Comparison of ENCODE assay signal across 23 mouse cellular contexts in genomic region chr17:85027247-85027646, GRCm38 (mm10). TPM values are rescaled to one million over a fixed set of nuclear protein-coding genes. Genes with fewer than 3 reads are reported as not detected.
DNase-seq lines count a peak whose midpoint lies in the region; ATAC-seq and TF ChIP-seq lines count a peak whose summit lies in the region.
"Had no signal": no experiment of that assay in that cellular context is flagged by ENCODE, and none has a peak within 500 bp of the region (broad histone marks: within the 10 kb centered on the region; RNA-seq: fewer than 3 reads in every experiment).

No protein-coding gene starts in this region.

- TF ChIP-seq CTCF in lung, postnatal 0 days (IDR thresholded peaks at IDR 0.05), result no peak

- no peaks in the 10 kb centered on the region for H3K36me3 ChIP-seq in lung, postnatal 0 days (ENCODE audit: insufficient read depth, low read length)
- H3K36me3 ChIP-seq in kidney, embryonic 16.5 days (ENCODE audit: insufficient read depth, low read length), result no peaks in the 10 kb centered on the region
- H3K36me3 ChIP-seq: embryonic facial prominence, embryonic 15.5 days; heart, embryonic 12.5 days; hindbrain, embryonic 13.5 days; liver, embryonic 13.5 days; midbrain, embryonic 15.5 days had no signal

- no peak overlapping the region for H3K4me2 ChIP-seq in lung, postnatal 0 days (replicated peaks; ENCODE audit: low read depth, low read length)
- no peak overlapping the region for H3K4me2 ChIP-seq in kidney, embryonic 16.5 days (replicated peaks; ENCODE audit: low read depth, low read length)
- H3K4me2 ChIP-seq: embryonic facial prominence, embryonic 15.5 days; heart, embryonic 12.5 days; hindbrain, embryonic 13.5 days; liver, embryonic 13.5 days; midbrain, embryonic 15.5 days had no signal

- H3K4me3 ChIP-seq in lung, postnatal 0 days (ENCODE audit: low read depth, low read length), result no peak overlapping the region
- H3K4me3 ChIP-seq in kidney, embryonic 16.5 days (ENCODE audit: low read length), result no peak overlapping the region
- H3K4me3 ChIP-seq: embryonic facial prominence, embryonic 15.5 days; heart, embryonic 12.5 days; hindbrain, embryonic 13.5 days; layer of hippocampus, adult 2 months; liver, embryonic 13.5 days; megakaryocyte, embryonic 14.5 days; midbrain, embryonic 15.5 days had no signal

- no peak overlapping the region for H3K27ac ChIP-seq in lung, postnatal 0 days (ENCODE audit: low read length)
- H3K27ac ChIP-seq in kidney, embryonic 16.5 days (ENCODE audit: low read length), result no peak overlapping the region; the same call in 1 of the 2 replicates
- H3K27ac ChIP-seq: embryonic facial prominence, embryonic 15.5 days; hindbrain, embryonic 13.5 days; layer of hippocampus, adult 2 months; liver, embryonic 13.5 days; midbrain, embryonic 15.5 days had no signal

- peak; percentile 57 for DNase-seq in lung, postnatal 0 days (ENCODE audit: low spot score)
- no peak for DNase-seq in lung, postnatal 10 days
- DNase-seq in kidney, adult 11 months, result peak; percentile 56
- DNase-seq in urinary bladder, adult 18-20 months (ENCODE audit: low spot score in 2 of 2), result no peak
- DNase-seq in cerebellum, adult 18-20 months, result no peak
- no peak for DNase-seq in cerebellum, postnatal 4 days (ENCODE audit: low spot score in 2 of 2)
- DNase-seq: adrenal gland, adult 8-10 months; cerebellum, postnatal 14 days; forebrain, postnatal 0 days; heart, postnatal 14 days; left cerebral cortex, postnatal 4 days; liver, embryonic 13.5 days; lung, postnatal 14 days; right cerebral cortex, postnatal 25 days; thymus, adult 2 months had no signal

- WGBS in lung, postnatal 0 days, result 42% methylated on average over 3 of the region's 3 CpGs
- WGBS in kidney, embryonic 16.5 days, result 62% methylated on average over 3 of the region's 3 CpGs

- H3K27me3 ChIP-seq in lung, postnatal 0 days (replicated peaks; ENCODE audit: insufficient read depth, low read length), result no peaks in the 10 kb centered on the region
- no peaks in the 10 kb centered on the region for H3K27me3 ChIP-seq in kidney, embryonic 16.5 days (ENCODE audit: insufficient read depth, low read length)
- H3K27me3 ChIP-seq: embryonic facial prominence, embryonic 15.5 days; heart, embryonic 12.5 days; hindbrain, embryonic 13.5 days; liver, embryonic 13.5 days; midbrain, embryonic 15.5 days had no signal

- H3K9ac ChIP-seq in lung, postnatal 0 days (replicated peaks; ENCODE audit: low read depth), result no peak overlapping the region
- no peak overlapping the region for H3K9ac ChIP-seq in kidney, embryonic 16.5 days (replicated peaks; ENCODE audit: low read length)
- H3K9ac ChIP-seq: embryonic facial prominence, embryonic 15.5 days; forebrain, postnatal 0 days; heart, embryonic 12.5 days; hindbrain, embryonic 13.5 days; liver, embryonic 13.5 days; midbrain, embryonic 15.5 days had no signal

- peak; percentile 82 for ATAC-seq in lung, postnatal 0 days
- peak; percentile 85 for ATAC-seq in kidney, embryonic 16.5 days (ENCODE audit: low FRiP score, low TSS enrichment)
- ATAC-seq: forebrain, postnatal 0 days; inflammation-experienced regulatory T-cells, adult 6 months; midbrain, embryonic 15.5 days had no signal

- no peak for TF ChIP-seq EP300 in lung, postnatal 0 days (IDR thresholded peaks at IDR 0.05)

- H3K4me1 ChIP-seq in lung, postnatal 0 days (ENCODE audit: insufficient read depth, low read depth, low read length), result no peaks in the 10 kb centered on the region
- H3K4me1 ChIP-seq in kidney, embryonic 16.5 days (ENCODE audit: insufficient read depth, low read length), result no peaks in the 10 kb centered on the region
- H3K4me1 ChIP-seq: hindbrain, embryonic 13.5 days; midbrain, embryonic 15.5 days had no signal

- no peaks in the 10 kb centered on the region for H3K9me3 ChIP-seq in lung, postnatal 0 days (ENCODE audit: low read length)
- H3K9me3 ChIP-seq in kidney, embryonic 16.5 days (ENCODE audit: low read length), result no peaks in the 10 kb centered on the region
- H3K9me3 ChIP-seq: embryonic facial prominence, embryonic 15.5 days; heart, embryonic 12.5 days; hindbrain, embryonic 13.5 days; liver, embryonic 13.5 days; megakaryocyte, embryonic 14.5 days; midbrain, embryonic 15.5 days had no signal

RNA-seq across cellular contexts. Expression of gene Slc3a1, which starts 0.9 kb away (rescaled TPM):
- polyA plus RNA-seq in lung, postnatal 0 days (2015; fragmentation: Nextera tagmentation; extraction: Ambion mirVana), result 0.16 and 0.25 TPM in 2 replicates
- polyA plus RNA-seq in kidney, embryonic 16.5 days (2015; fragmentation: Nextera tagmentation; extraction: Ambion mirVana), result 31.8 and 42.0 TPM in 2 replicates
- polyA plus RNA-seq: heart, embryonic 12.5 days had no signal

Comparison
In these comparisons a context has a peak if more than half of its experiments do, and no peak if none do; other contexts are left out.
1. DNase-seq: peak in lung, postnatal 0 days (single experiment) and kidney, adult 11 months (single experiment); none in lung, postnatal 10 days (single experiment), urinary bladder, adult 18-20 months (0 of 2), cerebellum, adult 18-20 months (0 of 2) and cerebellum, postnatal 4 days (0 of 2).
2. RNA of gene Slc3a1, which starts 0.9 kb away (polyA plus RNA-seq): 31.8 to 42.0 TPM in kidney, embryonic 16.5 days; 0.16 to 0.25 TPM in lung, postnatal 0 days; every median in the first group is over 10 times any median in the second.